Mouse (Mus musculus): Measurements from ENCODE around the gene Bcl2l15. TPM values are rescaled to one million over a fixed set of nuclear protein-coding genes. Genes with fewer than 3 reads are reported as not detected.
"Not testable (repeated sequence)": the region's sequence is repeated elsewhere in the genome, so short reads cannot be mapped to it uniquely, and the experiment has no call there.

The Bcl2l15 gene
- 0.42 and 0.63 TPM in 2 replicates for polyA plus RNA-seq (2014; fragmentation: Nextera tagmentation; extraction: Ambion mirVana)

GRCm38 (mm10) chr3:103832426-103832825 is at the start of gene Bcl2l15:
TSS of gene Bcl2l15 (plus strand) at chr3:103832601.
- no peaks in the 10 kb centered on the region for H3K27me3 ChIP-seq (replicated peaks; ENCODE audit: control insufficient read depth, insufficient read depth, low read length)
- H3K4me2 ChIP-seq (ENCODE audit: low read depth, low read length), result no peak within 1 kb of the TSS
- no peaks in the 10 kb centered on the region for H3K4me1 ChIP-seq (ENCODE audit: control insufficient read depth, insufficient read depth, low read length)
- ATAC-seq (ENCODE audit: low read depth), result no peak
- no peak within 1 kb of the TSS for H3K27ac ChIP-seq (replicated peaks; ENCODE audit: low read depth, low read length)
- no peaks in the 10 kb centered on the region for H3K9me3 ChIP-seq (ENCODE audit: control insufficient read depth, low read length)
- H3K4me3 ChIP-seq (ENCODE audit: low read depth, low read length), result no peak within 1 kb of the TSS
- no peak within 1 kb of the TSS for H3K9ac ChIP-seq (ENCODE audit: low read depth, low read length)
- no peaks in the 10 kb centered on the region for H3K36me3 ChIP-seq (ENCODE audit: control insufficient read depth, insufficient read depth, low read length)
- no peak for DNase-seq (ENCODE audit: low spot score)

DNA sequence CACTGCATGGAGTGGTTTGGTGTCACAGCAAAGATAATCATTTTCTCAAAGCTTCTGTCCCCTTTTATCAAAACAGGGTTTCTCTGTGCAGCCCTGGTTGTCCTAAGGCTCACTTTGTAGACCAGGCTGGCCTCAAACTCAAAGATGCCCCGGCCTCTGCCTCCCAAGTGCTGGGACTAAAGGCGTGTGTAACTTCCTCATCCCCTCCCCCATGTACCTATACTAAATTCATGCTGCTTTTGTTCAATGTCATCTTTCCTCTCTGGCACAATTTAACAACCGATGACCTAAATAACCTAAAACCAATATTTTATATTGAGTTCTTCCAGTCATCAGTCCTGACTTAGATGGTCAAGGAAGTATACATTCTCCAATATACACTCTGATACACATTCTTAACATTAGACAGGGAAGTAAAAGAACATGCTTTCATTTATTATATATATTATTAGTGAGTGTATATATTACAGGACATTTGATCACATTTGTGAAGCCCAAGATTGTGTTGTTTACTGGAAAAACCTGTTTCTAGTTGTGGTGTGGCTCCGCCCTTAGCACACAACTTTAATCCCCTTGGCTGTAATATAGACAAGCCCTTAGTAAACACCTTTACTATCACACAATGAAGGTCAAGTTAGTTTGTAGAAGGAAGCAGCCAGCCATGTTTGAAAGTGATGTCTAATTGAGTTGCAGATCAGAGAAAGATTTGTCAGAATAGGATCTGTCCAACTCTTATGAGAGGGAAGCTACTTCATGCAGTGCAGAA is 49.4 kb upstream of the Bcl2l15 start:
- no peak overlapping the region for H3K27ac ChIP-seq (replicated peaks; ENCODE audit: low read depth, low read length)
- WGBS, result 82% methylated on average over 4 of the region's 4 CpGs
- H3K4me1 ChIP-seq (ENCODE audit: control insufficient read depth, insufficient read depth, low read length), result no peaks in the 10 kb centered on the region
- H3K4me2 ChIP-seq (ENCODE audit: low read depth, low read length), result no peak overlapping the region
- H3K27me3 ChIP-seq (replicated peaks; ENCODE audit: control insufficient read depth, insufficient read depth, low read length), result no peaks in the 10 kb centered on the region
- no peak for DNase-seq (ENCODE audit: low spot score)
- H3K4me3 ChIP-seq (ENCODE audit: low read depth, low read length), result no peak overlapping the region
- no peaks in the 10 kb centered on the region for H3K9me3 ChIP-seq (ENCODE audit: control insufficient read depth, low read length)
- ATAC-seq (ENCODE audit: low read depth), result peak; percentile 30; the same call in 1 of the 2 replicates
- peaks cover 5% of the 10 kb centered on the region; the same call in 1 of the 2 replicates for H3K36me3 ChIP-seq (ENCODE audit: control insufficient read depth, insufficient read depth, low read length)
- no peak overlapping the region for H3K9ac ChIP-seq (ENCODE audit: low read depth, low read length)

GRCm38 (mm10) chr3:103787225-103787624 is 45.2 kb upstream of the Bcl2l15 start:
- H3K27ac ChIP-seq (replicated peaks; ENCODE audit: low read depth, low read length), result no peak overlapping the region

DNA sequence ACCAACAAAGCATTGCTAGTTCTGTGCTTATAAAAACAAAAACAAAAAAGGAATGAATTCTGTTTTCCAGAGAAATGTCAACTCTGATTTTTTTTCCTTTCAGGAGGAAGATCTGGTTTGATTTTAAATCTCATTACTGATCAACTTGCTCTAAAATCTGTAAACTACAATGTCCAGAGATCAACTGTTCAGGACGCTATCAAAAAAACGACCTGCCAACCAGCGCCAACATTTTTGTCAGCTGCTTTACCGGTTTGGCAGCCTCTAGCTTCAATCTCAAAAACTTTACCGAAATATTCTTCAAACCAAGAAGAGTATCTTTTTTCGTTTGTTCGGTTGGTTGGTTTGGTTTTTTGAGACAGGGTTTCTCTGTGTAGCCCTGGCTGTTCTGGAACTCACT is 43.3 kb upstream of the Bcl2l15 start:
- Histone ChIP-seq H3K9me3 (ENCODE audit: control insufficient read depth, low read length) (no peaks in the 10 kb centered on the region), H3K27me3 (replicated peaks; ENCODE audit: control insufficient read depth, insufficient read depth, low read length) (no peaks in the 10 kb centered on the region), H3K27ac (replicated peaks; ENCODE audit: low read depth, low read length) (peak overlapping the region; percentile 88), H3K4me1 (ENCODE audit: control insufficient read depth, insufficient read depth, low read length) (peaks cover 8% of the 10 kb centered on the region; the same call in 1 of the 2 replicates), H3K36me3 (ENCODE audit: control insufficient read depth, insufficient read depth, low read length) (no peaks in the 10 kb centered on the region), H3K4me2 (ENCODE audit: low read depth, low read length) (peak overlapping the region; percentile 92), H3K9ac (ENCODE audit: low read depth, low read length) (no peak overlapping the region), H3K4me3 (ENCODE audit: low read depth, low read length) (peak overlapping the region; percentile 95; the same call in 1 of the 2 replicates)
- DNase-seq (ENCODE audit: low spot score) (peak; percentile 12), ATAC-seq (ENCODE audit: low read depth) (no peak)
- WGBS, result 77% methylated on average over 7 of the region's 7 CpGs

More at GRCm38 (mm10) chr3:103787225-103787624, 45.2 kb upstream of the Bcl2l15 start:
- Histone ChIP-seq H3K4me1 (ENCODE audit: control insufficient read depth, insufficient read depth, low read length) (peaks cover 8% of the 10 kb centered on the region; the same call in 1 of the 2 replicates), H3K9ac (ENCODE audit: low read depth, low read length) (no peak overlapping the region), H3K36me3 (ENCODE audit: control insufficient read depth, insufficient read depth, low read length) (no peaks in the 10 kb centered on the region), H3K4me2 (ENCODE audit: low read depth, low read length) (no peak overlapping the region), H3K4me3 (ENCODE audit: low read depth, low read length) (no peak overlapping the region), H3K9me3 (ENCODE audit: control insufficient read depth, low read length) (no peaks in the 10 kb centered on the region), H3K27me3 (replicated peaks; ENCODE audit: control insufficient read depth, insufficient read depth, low read length) (no peaks in the 10 kb centered on the region)
- DNase-seq (ENCODE audit: low spot score) (peak; percentile 37), ATAC-seq (ENCODE audit: low read depth) (no peak)
- 66% methylated on average over 7 of the region's 7 CpGs for WGBS

GRCm38 (mm10) chr3:103789891-103790345 is 42.5 kb upstream of the Bcl2l15 start:
- Histone ChIP-seq H3K9me3 (ENCODE audit: control insufficient read depth, low read length) (no peaks in the 10 kb centered on the region), H3K4me2 (ENCODE audit: low read depth, low read length) (peak overlapping the region; percentile 92), H3K36me3 (ENCODE audit: control insufficient read depth, insufficient read depth, low read length) (no peaks in the 10 kb centered on the region), H3K27me3 (replicated peaks; ENCODE audit: control insufficient read depth, insufficient read depth, low read length) (no peaks in the 10 kb centered on the region), H3K27ac (replicated peaks; ENCODE audit: low read depth, low read length) (peak overlapping the region; percentile 88), H3K4me1 (ENCODE audit: control insufficient read depth, insufficient read depth, low read length) (peaks cover 8% of the 10 kb centered on the region; the same call in 1 of the 2 replicates), H3K9ac (ENCODE audit: low read depth, low read length) (peak overlapping the region; percentile 96), H3K4me3 (ENCODE audit: low read depth, low read length) (peak overlapping the region; percentile 95)
- 2% methylated on average over 14 of the region's 14 CpGs for WGBS
- ATAC-seq (ENCODE audit: low read depth), result no peak
- peak; percentile 54 for DNase-seq (ENCODE audit: low spot score)

GRCm38 (mm10) chr3:103790346-103791145 is 41.9 kb upstream of the Bcl2l15 start:
- Histone ChIP-seq H3K27ac (replicated peaks; ENCODE audit: low read depth, low read length) (peak overlapping the region; percentile 88), H3K9me3 (ENCODE audit: control insufficient read depth, low read length) (no peaks in the 10 kb centered on the region), H3K4me2 (ENCODE audit: low read depth, low read length) (peak overlapping the region; percentile 92), H3K4me3 (ENCODE audit: low read depth, low read length) (peak overlapping the region; percentile 95), H3K36me3 (ENCODE audit: control insufficient read depth, insufficient read depth, low read length) (no peaks in the 10 kb centered on the region), H3K9ac (ENCODE audit: low read depth, low read length) (peak overlapping the region; percentile 96), H3K4me1 (ENCODE audit: control insufficient read depth, insufficient read depth, low read length) (peaks cover 8% of the 10 kb centered on the region; the same call in 1 of the 2 replicates), H3K27me3 (replicated peaks; ENCODE audit: control insufficient read depth, insufficient read depth, low read length) (no peaks in the 10 kb centered on the region)
- DNase-seq (ENCODE audit: low spot score) (peak; percentile 13), ATAC-seq (ENCODE audit: low read depth) (peak; percentile 78)
- WGBS, result under 1% methylated on average over 27 of the region's 61 CpGs

GRCm38 (mm10) chr3:103791230-103792110 is 40.9 kb upstream of the Bcl2l15 start, which contains the start of gene Hipk1:
TSS of gene Hipk1 (minus strand) at chr3:103791563.
- no peaks in the 10 kb centered on the region for H3K27me3 ChIP-seq (replicated peaks; ENCODE audit: control insufficient read depth, insufficient read depth, low read length)
- peak within 1 kb of the TSS; percentile 96 for H3K9ac ChIP-seq (ENCODE audit: low read depth, low read length)
- no peaks in the 10 kb centered on the region for H3K36me3 ChIP-seq (ENCODE audit: control insufficient read depth, insufficient read depth, low read length)
- no peaks in the 10 kb centered on the region for H3K9me3 ChIP-seq (ENCODE audit: control insufficient read depth, low read length)
- H3K4me3 ChIP-seq (ENCODE audit: low read depth, low read length), result peak within 1 kb of the TSS; percentile 95
- peaks cover 8% of the 10 kb centered on the region; the same call in 1 of the 2 replicates for H3K4me1 ChIP-seq (ENCODE audit: control insufficient read depth, insufficient read depth, low read length)
- WGBS, result 18% methylated on average over 23 of the region's 49 CpGs
- H3K4me2 ChIP-seq (ENCODE audit: low read depth, low read length), result peak within 1 kb of the TSS; percentile 92
- ATAC-seq (ENCODE audit: low read depth) (peak; percentile 97), DNase-seq (ENCODE audit: low spot score) (peak; percentile 95)
- peak within 1 kb of the TSS; percentile 88 for H3K27ac ChIP-seq (replicated peaks; ENCODE audit: low read depth, low read length)

GRCm38 (mm10) chr3:103792111-103792406 is 40.3 kb upstream of the Bcl2l15 start:
- H3K9ac ChIP-seq (ENCODE audit: low read depth, low read length); H3K4me1 ChIP-seq (ENCODE audit: control insufficient read depth, insufficient read depth, low read length); H3K27ac ChIP-seq (replicated peaks; ENCODE audit: low read depth, low read length); H3K27me3 ChIP-seq (replicated peaks; ENCODE audit: control insufficient read depth, insufficient read depth, low read length); H3K9me3 ChIP-seq (ENCODE audit: control insufficient read depth, low read length); DNase-seq (ENCODE audit: low spot score); H3K36me3 ChIP-seq (ENCODE audit: control insufficient read depth, insufficient read depth, low read length); ATAC-seq (ENCODE audit: low read depth): not testable (repeated sequence)
- H3K4me2 ChIP-seq (ENCODE audit: low read depth, low read length), result peak overlapping the region; percentile 92; the same call in 1 of the 2 replicates
- H3K4me3 ChIP-seq (ENCODE audit: low read depth, low read length), result 0 out of 2 replicates have a peak overlapping the region, but pooled peaks have one; percentile 95
- WGBS, result 75% methylated on average over 5 of the region's 5 CpGs
